Mouse (Mus musculus): Measurements from ENCODE around the gene C1s1. TPM values are rescaled to one million over a fixed set of nuclear protein-coding genes. Genes with fewer than 3 reads are reported as not detected.
"Not testable (repeated sequence)": the region's sequence is repeated elsewhere in the genome, so short reads cannot be mapped to it uniquely, and the experiment has no call there.

The C1s1 gene
- total RNA-seq, 2 experiments from 2014 or later: 0.77 TPM; not detected in 1

DNA sequence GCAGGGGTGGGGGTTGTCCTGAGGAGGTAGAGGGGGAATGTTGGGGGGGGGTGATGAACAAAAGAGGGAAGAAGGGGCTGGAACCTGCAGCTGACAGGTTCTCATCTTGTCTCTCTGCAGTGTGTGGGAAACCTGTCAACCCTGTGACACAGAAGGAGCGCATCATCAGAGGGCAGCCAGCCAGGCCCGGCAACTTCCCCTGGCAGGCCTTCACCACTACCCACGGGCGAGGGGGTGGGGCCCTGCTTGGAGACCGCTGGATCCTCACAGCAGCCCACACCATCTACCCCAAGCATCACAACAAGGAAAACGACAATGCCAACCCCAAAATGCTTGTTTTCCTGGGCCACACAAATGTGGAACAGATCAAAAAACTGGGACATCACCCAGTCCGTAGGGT is 20.1 kb downstream of the C1s1 start:
- not testable (repeated sequence) for ATAC-seq (replicated peaks; ENCODE audit: low FRiP score, poor library complexity, severe bottlenecking)

DNA sequence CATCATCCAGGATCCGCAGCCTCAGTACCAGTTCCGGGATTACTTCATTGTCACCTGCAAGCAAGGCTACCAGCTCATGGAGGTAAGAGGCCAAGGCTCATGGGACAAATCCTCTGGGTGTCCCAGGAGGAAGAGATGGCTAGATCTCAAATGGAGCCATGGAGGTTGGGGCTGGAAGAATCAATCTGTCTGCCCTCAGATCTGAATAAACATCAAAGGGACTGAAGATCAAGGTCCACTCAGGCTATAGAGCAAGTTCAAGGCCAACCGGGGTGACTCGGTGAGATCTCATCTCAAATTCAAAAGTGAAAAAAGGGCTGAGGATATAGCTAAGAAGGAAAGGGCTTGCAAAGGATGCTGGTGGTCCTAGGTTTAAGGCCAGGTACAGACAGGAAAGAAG is 24.4 kb downstream of the C1s1 start:
- not testable (repeated sequence) for ATAC-seq (replicated peaks; ENCODE audit: low FRiP score, poor library complexity, severe bottlenecking)

DNA sequence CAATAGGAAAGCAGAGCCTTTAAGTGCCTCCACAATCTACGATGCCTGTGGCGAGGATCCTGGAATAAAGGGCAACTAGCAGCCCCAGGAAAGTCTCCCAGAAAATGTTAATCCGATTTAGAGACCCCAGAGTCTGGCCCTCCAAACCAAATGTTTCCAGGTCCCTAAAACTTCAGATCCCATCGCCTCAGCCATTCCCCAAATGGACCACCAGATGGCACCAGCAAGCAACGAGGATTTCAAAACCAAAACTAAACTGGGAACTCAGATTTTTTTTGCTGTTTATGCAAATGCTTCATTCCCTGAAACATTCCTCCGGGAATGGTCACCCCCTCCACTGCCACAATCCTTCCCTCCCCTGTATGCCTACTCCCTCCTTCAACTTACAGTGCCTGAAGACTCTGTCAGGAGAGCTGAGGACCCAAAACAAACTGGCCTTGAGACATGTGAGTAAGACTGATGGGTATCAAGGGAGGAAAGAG is 29.8 kb downstream of the C1s1 start, which contains the start of gene C1ra:
Gene C1ra (plus strand): TSS at position 51 of the 482 bp plus-strand sequence.
- ATAC-seq (replicated peaks; ENCODE audit: low FRiP score, poor library complexity, severe bottlenecking): no peak

DNA sequence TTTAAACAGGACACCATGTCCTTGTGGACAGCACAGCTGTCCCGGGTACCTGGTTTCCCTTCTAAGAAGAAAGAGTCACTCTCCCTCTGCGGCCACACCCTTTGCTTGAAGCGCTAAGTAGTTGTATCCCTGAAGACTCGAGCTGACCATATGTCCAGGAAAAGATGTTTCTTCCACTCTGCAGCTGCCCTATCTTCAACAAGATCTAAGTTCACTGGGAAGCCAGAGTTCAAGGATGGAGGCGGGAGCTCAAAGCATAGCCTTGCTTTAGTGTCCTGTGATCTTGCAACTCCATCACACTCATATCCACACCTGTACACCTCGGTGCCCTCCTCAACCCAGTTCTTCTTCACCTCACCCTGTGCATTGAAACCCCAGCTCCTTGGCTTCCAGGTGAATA is 30.2 kb downstream of the C1s1 start:
- ATAC-seq (replicated peaks; ENCODE audit: low FRiP score, poor library complexity, severe bottlenecking): no peak

DNA sequence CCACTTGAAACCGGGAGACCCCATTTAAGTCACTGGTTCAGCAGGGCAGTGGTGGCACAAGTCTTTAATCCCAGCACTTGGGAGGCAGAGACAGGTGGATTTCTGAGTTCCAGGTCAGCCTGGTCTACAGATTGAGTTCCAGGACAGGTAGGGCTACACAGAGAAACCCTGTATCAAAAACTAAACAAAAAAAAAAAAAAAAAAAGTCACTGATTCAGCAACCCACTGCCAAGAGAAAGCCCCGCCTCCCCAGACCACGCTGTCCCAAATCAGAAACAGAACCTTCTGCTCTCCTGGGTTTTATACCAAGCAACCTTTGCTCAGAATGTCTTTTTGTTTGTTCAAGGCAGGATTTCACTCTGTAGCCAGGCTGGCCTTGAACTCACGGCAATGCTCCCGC is 33.0 kb downstream of the C1s1 start:
- not testable (repeated sequence) for ATAC-seq (replicated peaks; ENCODE audit: low FRiP score, poor library complexity, severe bottlenecking)

DNA sequence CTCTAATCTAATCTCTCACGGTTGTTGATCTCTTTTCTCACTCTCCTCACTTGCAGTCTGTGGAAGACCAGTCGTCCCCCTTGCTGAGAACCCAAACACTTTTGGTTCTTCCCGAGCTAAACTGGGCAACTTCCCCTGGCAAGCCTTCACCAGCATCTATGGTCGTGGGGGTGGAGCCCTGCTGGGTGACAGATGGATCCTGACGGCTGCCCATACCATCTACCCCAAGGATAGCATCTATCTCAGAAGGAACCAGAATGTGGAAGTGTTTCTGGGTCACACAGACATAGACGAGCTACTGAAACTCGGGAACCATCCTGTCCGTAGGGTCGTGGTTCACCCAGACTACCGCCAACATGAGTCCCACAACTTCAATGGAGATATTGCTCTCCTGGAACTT is 33.9 kb downstream of the C1s1 start:
- ATAC-seq (replicated peaks; ENCODE audit: low FRiP score, poor library complexity, severe bottlenecking): no peak

DNA sequence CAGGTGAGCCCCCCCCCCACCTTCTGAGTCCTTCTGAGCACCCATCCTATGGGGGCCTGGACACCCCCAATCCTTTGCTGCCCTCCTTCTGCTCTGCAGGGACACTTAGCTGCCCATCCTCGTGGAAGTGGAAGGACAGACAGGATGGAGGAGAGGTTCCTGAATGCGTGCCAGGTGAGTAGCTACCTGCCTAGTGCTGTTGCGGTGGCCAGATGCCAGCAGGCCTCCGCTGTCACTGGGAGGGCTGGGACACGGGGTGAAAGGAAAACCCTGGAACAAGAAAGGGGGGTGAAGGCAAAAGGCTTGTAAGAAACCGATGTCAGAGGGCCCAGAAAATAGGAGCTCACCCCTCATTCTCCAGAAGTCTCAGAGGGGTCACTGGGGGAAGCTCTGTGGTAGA is 35.2 kb downstream of the C1s1 start:
- ATAC-seq (replicated peaks; ENCODE audit: low FRiP score, poor library complexity, severe bottlenecking): no peak

DNA sequence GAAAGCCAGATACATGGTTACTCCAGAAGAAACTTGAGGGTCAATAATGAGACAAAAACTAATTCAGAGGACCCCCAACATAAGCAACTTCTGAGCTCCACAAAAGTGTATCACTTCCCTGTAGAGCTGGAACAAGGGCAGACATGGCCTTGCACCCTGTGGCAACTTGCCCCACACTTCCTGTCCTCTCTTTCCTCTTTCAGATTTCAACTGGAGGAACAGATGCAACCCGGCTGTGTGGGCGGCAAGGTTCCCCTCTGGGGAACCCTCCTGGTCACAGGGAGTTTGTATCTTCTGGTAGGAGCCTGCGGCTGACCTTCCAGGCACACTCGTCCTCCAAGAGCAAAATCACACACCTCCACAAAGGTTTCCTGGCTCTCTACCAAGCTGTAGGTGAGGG is 37.1 kb downstream of the C1s1 start:
- no peak for ATAC-seq (replicated peaks; ENCODE audit: low FRiP score, poor library complexity, severe bottlenecking)

DNA sequence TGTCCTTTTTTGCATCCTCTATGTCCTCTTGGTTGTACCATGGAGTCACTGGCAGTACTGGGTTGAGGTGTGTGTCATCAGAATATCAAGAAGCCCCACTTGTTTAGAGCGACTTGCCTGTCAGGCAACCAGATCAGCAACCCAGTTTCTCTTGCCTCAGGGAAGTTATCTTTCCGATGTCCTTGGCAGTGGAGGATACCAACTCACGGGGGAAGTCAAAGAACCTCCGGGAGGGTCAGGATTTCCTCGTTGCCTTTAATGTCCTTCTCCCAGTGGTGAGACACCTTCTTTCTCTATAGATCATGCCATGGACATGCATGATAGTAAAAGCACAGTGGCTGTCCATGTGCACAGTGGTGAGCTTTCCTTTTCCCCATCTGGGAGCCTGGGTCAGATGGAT is 40.1 kb downstream of the C1s1 start:
- ATAC-seq (replicated peaks; ENCODE audit: low FRiP score, poor library complexity, severe bottlenecking): no peak

DNA sequence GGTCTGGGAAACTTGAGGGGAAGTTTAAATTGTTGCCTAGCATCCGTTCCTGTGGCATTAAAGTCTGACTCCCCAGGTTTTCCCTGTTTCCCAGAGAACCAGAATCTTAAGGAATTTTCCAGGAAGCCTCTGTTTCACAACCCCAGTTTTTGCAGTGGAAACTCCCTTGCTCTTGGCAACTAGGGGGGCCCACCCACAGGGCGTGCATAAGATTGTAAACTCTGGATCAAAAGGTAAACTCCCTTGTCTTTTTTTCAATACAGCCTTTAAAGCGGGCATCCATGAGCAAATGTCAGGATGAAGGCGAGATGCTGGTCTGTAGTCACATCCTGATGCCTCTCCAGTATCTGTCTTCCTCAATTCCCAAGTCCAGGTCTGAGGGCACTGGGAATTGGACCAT is 40.7 kb downstream of the C1s1 start:
- ATAC-seq (replicated peaks; ENCODE audit: low FRiP score, poor library complexity, severe bottlenecking): no peak

DNA sequence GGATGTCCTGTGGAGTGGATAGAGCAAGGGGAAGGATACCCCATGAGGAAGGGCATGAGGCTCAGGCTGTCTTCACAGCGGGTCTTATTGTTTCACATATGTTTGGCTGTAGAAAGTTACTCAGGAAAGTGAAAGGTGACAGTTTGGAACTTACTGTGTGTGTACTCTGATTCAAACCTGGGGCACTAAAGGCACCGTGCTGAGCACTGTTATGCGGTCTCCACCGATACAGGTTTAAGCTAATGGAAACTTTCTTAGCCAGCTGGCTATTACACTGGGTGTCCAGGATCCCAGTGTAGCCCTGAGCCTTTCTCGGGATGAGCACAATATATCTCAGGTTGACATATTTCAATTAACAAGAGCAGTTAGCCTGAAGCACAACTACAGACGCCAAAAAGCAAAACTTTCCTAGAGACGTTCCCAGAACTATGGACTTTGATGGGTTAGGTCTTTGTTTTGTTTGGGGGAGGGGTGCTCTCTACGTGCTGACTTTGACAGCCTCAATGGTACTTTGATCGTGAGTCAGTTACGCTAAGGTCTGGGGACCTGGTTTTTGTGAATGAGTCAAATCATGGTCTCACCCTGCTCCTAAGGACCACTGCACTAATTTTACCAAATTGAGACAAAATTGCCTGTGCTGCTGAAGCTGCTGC is 42.1 kb downstream of the C1s1 start:
- no peak for ATAC-seq (replicated peaks; ENCODE audit: low FRiP score, poor library complexity, severe bottlenecking)

DNA sequence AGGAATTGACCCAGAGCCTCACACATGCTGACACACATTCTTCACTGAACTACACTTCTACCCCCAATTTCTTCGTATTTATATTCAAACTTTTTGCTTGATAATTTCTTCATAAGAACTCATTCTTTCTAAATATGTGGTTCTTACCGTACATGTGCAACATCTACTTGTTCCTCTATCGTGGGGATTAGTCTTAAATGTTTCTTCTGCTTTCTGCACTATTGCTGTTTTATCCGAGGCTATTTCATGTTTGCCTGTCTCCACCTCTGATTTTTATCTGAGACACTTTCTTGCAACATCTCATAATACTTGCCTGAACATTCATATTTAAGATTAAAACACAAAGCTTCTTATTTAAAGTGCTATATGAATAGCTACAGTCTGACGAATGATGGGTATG is 46.1 kb downstream of the C1s1 start:
- no peak for ATAC-seq (replicated peaks; ENCODE audit: low FRiP score, poor library complexity, severe bottlenecking)

DNA sequence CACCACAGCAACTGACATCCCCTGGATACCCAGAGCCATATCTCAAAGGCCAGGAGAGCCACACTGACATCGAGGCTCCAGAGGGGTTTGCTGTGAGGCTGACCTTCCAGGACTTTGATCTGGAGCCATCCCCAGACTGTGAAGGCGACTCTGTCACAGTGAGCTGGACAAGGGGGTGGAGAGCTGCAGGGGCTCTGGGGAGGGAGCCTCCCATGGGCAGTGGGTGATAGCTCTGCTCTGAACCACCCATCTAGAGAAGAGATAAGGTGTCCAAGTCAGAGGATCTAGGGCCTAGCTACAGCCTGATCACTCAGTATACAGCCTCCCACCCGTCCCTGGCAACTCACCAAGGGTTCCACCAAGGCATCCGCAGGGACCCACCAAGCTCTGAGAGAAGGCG is 48.3 kb downstream of the C1s1 start:
- ATAC-seq (replicated peaks; ENCODE audit: low FRiP score, poor library complexity, severe bottlenecking): no peak

DNA sequence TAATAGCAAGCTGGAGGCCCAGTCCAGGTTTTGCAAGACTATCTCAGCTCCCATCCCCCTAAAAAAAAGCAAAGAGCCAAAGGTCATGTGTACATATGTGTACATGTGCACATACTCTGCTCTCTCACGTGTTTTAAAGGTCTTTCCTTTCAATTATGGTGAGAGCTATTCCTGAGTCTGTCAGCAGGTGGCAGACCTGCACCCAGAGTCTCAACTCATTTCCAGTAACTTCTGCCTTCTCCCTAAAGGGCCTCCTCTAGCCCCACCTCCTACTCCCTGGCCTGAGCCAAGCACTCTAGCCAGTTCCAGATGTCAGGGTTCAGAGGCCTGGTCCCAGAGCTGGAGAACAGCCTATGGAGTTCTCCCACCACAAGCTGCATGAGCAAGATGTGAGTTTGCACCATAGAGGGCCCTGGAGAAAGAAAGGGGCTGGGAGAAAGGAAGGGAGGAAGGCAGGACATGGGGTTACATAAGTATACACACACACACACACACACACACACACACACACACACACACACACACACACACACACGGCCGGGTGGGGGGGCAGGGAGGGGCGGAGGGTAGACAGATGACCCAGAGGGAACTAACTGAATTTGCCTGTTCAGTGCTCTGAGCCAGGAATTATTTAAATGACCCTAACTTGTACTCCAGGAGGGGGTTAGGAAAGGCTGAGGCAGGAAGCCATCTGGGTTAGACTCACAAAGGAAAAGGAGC is 49.2 kb downstream of the C1s1 start, which contains the start of gene C1rl:
Gene C1rl (plus strand): TSS at position 272 of the 720 bp plus-strand sequence.
- ATAC-seq (replicated peaks; ENCODE audit: low FRiP score, poor library complexity, severe bottlenecking): peak; percentile 87

DNA sequence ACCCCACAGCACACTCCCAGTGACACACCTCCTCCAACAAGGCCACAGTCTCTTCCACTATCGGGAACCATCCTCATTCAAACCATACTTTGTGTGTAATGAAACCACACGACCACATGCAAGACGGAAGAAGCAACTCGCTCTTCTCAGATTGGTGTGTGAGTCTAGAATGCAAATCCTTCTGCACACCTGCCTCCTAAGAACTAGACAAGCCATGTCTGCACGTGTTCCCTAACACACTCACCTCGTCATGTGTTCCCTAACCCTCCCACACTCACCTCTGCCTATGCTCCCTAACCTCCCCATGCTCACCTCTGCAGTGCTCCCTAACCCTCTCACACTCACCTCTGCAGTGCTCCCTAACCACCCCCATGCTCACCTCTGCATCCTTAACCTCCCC is 50.7 kb downstream of the C1s1 start:
- ATAC-seq (replicated peaks; ENCODE audit: low FRiP score, poor library complexity, severe bottlenecking): no peak

DNA sequence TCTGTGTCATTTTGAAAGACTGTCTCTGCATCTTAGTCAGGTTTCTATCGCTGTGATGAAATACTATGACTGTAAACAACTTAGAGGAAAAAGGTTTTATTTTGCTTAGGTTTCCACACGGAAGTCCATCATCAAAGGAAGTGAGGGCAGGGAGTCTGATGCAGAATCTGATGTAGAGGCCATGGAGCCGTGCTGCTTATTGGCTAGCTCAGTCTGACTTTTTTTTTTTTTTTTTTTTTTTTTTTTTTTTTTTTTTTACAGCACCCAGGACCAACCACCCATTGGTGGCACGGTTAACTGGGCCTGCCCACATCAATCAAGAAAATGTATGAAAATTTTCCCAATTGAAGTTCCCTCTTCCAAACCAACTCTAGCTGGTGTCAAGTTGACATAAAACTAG is 53.2 kb downstream of the C1s1 start:
- no peak for ATAC-seq (replicated peaks; ENCODE audit: low FRiP score, poor library complexity, severe bottlenecking)

DNA sequence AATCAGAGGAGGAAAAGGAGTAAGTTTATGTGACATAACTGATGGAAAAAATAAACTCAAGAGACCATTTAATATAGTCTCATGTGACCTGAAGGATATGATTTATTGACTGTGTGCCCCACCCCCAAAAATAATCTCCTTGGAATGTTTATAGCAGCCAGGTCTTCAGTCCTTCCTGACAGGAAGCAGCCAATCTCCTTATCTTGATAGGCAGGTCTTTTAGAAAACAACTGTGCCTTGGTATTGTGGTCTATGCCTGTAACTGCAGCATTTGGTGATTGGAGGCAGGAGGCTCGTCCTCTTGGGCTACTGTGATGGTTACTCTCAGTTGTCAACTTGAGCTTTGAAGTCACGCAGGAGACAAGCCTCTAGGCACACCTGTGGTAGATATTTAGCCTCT is 54.6 kb downstream of the C1s1 start:
- no peak for ATAC-seq (replicated peaks; ENCODE audit: low FRiP score, poor library complexity, severe bottlenecking)

DNA sequence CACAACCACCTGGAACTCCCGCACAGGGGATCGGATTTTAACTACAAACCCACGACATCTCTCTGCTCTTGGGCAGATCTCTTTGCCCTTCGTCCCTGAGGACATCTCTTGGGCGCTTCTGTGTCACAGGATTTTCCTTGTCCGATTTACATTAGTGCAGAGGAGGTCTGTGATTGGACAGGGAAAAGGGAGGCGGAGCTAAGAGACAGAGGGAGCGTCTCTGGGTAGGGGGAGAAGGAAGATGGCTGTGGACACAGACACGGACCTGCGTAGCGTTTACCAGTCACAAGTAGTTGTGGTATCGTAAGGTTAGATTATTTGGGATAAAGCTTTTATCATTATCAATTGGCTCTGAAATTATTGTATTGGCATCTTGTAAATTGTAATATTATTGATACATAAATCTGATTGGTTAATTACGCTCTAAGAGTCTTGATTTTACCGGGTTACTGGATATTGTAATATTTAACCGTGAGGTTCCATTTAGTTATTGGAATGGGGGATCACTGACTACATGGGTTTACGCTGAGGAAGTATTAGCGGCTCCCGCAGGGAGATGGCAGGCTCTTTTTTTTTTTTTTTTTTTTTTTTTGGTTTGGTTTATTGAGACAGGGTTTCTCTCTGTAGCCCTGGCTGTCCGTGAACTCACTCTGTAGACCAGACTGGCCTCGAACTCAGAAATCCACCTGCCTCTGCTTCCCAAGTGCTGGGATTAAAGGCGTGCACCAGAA is 56.6 kb downstream of the C1s1 start:
- no peak for ATAC-seq (replicated peaks; ENCODE audit: low FRiP score, poor library complexity, severe bottlenecking)

DNA sequence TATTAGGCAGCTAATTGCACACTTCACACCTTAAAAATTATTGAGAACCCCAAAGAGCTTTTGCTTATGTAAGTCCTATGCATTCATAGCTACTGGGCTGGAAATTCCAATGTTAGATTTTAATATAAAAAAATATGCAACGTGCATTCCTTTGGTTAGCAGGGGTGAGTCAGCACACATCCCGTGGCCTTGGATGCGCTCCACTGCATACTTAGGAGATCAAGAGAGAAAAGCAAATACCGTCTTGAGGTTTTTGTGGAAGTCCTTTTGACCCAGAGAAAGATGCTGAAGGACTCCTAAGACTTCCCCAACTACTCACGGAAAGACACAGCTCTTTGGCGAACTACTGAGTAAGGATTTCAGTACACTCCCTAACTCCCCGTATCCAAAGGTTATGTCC is 57.3 kb downstream of the C1s1 start:
- no peak for ATAC-seq (replicated peaks; ENCODE audit: low FRiP score, poor library complexity, severe bottlenecking)

DNA sequence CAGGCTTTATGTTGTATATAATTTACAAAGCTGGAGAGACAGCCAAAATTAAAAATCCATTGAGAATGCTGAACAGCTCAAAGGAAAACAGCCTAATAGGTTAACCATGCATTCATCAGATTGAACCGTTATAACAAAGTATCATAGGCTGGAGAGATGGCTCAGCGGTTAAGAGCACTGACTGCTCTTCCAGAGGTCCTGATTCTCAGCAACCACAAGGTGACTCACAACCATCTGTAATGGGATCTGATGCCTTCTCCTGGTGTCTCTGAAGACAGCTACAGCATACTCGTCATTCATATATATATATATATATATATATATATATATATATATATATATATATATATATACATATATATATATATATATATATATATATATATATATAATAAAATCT is 58.3 kb downstream of the C1s1 start:
- ATAC-seq (replicated peaks; ENCODE audit: low FRiP score, poor library complexity, severe bottlenecking): not testable (repeated sequence)

DNA sequence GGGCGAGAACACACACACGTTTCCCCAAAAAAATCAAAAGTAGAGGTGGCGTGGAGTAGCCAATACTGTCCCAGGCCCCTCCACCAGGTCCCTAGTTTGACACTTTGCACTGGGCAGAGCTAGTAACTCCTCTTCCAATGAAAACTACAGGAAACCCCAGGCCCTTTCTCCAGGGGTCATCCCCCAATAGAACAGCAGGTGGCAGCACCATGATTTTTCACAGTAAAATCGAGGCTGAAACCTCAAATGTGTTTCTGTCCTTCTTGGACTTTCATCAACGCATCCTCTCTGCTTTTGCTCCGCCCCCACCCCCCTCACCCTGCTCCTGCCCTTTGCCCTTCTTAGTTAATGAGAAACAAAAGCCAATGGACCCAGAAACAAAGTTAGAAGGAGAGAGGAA is 60.6 kb downstream of the C1s1 start:
- 0 out of 2 replicates have a peak, but pooled peaks have one; percentile 50 for ATAC-seq (replicated peaks; ENCODE audit: low FRiP score, poor library complexity, severe bottlenecking)

All from erythroblast, adult 5-6 weeks (primary cell).